Mouse (Mus musculus) layer of hippocampus, adult 8-10 months (tissue): ENCODE results near the gene Chn2. TPM values are rescaled to one million over a fixed set of nuclear protein-coding genes. Genes with fewer than 3 reads are reported as not detected.

Experiments
- DNase-seq, 2 experiments: peaks; one replicate each; pipeline ENCODE4 v3.0.0; 2022; ENCODE audit warnings: low spot score in 2 of 2
- total RNA-seq, 4 experiments: library from RNA; stranded (reverse); gene quantifications; 2 replicates each; pipeline ENCODE4 v1.2.4; 2022

The Chn2 gene
- total RNA-seq, 4 experiments from 2014 or later, result 22.1 to 26.4 (median 24.1) TPM

DNA sequence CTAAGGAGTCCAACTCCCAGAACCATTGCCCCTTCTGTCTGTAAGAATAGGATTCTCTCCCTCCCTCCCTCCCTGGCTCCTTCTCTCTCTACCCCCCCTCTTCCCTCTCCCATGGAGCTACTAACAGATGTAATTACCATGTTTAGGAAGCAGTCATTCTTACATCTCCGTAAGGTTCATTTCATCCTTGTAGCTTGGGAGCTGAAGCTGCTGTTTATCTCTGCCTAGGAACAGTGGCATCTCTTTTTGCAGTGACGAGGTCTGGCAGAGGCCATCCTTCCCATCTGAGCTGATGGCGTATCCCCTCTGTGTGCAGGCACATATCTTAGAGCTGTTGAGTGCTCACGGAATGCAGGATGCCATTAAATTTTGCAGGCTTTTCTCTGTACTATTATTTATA lies 35.1 kb downstream of the Chn2 start:
- DNase-seq, result no peak

DNA sequence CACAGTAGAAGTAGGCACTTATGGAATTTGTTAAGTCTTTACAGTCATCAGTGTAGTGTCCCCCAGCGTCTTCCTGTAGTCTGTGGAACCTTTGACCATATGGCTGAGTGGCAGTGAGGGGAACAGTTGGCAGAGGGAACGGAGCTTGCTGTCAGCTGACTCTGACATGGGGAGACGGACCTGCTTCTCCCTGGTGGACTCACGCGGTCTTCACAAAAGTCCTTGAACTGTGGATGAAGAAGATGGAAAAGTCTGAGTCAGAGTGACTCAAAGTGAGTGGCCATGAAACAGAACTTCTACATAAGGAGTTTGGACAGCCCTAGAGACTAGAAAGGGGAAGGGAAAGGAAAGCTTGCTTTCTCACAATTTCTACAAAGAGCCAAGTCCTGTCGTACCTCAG lies 36.1 kb downstream of the Chn2 start:
- DNase-seq, result no peak

DNA sequence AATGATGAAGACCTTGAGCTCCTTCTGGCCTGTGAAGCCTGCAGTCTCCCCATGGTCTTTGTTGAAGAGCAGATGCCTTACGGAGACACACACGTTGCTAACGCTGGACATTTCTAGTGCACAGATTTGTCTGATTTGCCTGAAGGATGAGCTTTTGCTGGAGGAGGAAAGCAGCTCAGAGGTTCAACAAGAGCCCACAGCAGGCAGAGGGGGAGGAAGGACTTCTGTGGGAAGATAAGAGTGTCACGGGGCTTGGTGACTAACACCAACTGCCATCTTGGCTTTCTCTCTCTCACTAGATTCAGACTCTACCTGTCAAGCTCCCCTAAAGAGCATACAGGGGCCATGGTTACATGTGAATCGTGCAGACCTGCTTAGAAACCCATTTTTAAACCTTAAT lies 37.3 kb downstream of the Chn2 start:
- DNase-seq, result no peak

DNA sequence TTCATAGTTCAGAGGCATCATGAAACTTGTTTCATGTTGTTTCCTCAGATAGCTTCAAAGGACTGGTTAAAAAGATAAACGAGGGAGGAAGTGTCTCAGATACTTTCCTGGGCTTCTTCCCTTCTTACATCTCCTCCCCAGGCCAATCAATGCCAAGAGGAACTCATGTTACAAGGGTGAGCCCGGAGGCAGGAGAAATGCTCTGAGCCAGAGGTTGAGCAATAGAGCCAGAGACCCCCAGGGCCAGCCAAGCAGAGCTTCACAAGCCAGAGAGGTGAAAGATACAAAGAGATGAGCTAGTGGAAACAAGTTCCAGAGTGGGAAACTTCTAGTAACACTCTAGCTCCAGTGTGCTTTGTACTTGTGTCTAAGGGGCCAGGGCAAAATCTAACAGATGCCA lies 38.9 kb downstream of the Chn2 start:
- DNase-seq, result no peak

DNA sequence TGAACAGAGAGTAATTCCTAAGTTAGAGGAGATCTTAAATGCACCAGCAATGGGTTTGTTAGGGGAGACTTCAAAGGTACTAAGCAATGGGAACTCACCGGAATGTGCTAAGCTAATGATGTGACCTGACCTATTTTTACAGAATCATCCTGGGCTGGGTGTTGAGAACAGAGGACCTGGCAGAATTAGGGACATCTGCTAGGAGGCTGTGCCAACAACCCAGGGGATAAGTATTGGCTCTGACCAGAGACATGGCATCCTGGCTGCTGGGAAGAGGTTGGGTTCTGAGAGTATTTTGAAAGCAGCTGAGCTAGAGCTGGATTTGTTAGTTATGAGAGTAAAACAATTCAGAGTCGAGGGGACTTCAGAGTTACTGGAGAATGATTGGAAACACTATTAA lies 40.5 kb downstream of the Chn2 start:
- DNase-seq, result no peak

DNA sequence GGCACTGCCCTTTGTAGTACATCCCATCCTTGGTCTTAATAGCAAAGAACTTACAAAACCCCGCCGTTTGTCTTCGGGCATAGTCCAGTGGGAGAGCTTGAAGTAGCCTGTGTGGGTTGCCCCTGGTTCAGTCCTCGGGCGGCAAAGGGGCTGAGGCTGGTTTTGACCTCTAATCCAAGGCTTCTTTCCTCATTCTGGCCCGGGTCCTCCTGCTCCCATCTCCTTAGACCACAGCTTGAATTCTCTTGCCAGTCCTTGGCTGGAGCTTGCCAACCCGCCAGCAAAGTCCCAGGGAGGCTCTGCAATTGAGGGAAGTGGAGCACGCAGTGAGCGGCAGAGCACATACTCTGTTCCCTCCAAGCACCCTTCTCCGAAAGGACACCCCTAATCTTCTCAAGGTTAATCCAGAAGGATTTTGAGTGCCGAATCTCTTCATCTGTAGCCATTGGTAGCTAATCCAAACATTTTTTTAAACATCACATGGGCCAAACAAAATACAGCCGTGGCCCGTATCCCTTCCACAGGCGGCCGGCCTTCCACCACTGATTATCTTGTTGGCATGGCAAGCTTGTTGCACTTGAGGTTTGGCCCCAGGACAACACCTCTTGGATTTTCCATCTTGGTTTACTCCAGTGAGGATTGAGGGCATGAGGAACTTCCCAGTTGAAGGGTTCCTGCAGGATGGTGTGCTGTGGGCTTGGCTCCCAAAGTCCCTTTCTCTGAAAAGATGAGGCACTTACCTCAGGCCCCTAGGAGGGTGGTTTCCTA lies 41.3 kb downstream of the Chn2 start:
- no peak for DNase-seq

DNA sequence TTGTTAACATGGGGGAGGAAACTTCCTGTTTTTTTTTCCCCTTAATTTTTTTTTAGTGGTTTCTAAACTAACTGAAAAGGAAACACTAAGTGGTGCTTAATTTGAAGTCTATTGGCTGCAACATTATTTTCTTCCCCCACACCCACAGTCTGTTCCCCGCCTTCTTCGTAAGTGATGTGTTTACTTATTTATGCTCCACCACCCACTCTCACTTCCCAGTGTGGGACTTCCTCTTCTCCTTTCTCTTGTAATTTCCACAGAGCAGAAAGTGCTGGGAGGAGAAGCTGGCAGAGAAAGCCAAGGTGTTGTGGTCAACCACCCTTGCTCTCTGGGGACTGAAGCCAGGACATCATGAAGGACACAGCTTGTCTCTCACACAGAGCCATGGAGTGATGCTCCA lies 43.2 kb downstream of the Chn2 start:
- no peak for DNase-seq

DNA sequence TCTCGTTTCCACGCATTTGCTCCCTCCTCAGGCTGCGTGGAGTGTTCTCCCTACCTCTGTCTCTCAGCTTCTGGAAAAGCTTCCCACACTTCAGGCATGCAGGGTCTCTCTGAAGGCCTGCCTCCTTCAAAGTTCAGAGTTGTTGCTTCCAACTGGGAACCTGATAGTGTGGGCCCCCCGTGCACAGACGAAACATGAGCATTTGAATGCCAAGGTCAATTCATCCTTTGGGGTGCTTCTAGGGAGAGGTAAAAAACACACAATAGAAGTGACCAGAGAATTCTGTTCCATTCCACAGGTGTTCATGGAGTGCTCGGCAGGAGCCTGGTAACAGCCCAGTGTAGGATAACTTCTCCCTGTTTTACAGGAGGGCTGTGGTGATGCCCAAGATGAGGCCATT lies 44.7 kb downstream of the Chn2 start:
- DNase-seq, result no peak

DNA sequence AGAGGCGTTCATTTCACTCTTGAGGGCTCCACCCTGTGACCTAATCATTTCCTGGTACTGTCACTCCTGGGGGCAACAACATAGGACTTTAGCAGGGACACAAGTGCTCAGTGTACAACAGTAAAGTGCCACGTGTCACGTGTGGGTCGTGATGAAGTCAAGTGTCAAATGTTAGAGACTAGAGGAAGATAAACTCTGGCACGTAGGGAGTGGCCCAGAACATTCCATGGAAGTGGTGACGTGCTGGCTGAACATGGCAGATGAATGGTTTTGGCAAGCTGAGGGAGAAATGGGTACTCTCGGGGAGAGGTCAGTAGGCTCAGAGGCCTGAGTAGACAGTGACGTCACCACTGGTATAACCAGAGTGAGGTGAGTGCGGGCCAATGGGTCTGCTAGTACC lies 45.7 kb downstream of the Chn2 start:
- DNase-seq, result no peak

DNA sequence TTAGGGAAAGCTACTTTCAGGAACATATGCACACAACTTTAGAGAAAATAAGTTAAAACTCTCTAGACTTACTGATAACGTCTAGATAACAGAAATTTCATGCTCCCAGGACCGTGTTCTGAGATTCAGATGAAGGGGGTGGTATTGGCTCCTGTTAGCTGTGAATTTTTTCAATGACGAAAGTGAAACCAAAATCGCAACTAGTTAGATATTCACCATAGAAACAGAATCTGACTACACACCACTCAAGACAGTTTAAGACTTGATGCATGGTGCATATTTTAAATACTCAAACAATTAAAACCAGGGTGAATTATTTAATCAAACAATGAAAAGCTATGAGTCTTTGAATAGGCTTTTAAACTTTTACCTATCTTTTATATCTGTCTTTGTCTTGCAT lies 48.8 kb downstream of the Chn2 start:
- no peak for DNase-seq

DNA sequence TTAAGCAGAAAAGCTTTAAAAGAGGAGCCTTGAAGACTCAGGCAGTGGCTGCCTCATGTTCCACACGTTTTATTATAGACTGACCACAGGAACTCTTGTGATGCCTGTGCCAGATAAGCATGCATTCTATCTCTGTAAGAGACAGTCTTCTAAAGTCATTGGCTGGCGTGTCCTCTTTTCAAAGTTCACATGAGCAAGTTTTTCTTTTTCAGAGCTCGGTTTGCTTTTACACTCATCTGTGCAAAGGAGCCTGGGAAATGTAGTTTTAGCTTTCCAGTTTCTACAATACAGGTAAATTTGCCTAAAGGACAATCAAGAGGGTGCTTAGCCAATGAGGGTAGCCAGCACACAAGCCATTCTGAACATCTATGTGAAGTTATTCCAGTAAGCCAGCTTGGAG lies 51.5 kb downstream of the Chn2 start:
- DNase-seq, result no peak

DNA sequence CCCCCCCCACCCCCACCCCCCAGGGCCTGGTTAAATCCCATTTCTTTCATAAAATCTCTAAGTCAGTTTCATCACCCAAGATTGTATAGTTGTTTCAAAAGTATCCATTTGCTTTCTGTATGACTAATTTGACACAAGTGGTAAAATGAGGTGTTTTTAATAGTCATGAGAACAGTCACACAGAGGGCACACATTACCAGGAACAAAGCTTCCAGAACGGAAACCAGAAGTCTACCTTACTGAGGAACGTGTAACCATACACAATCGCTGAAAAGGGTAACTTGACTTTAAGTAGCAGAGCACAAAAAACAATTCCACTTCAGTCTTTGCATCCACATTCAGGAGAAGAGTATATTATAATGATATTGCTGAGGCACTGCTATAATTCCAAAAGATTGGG lies 53.6 kb downstream of the Chn2 start:
- no peak for DNase-seq

DNA sequence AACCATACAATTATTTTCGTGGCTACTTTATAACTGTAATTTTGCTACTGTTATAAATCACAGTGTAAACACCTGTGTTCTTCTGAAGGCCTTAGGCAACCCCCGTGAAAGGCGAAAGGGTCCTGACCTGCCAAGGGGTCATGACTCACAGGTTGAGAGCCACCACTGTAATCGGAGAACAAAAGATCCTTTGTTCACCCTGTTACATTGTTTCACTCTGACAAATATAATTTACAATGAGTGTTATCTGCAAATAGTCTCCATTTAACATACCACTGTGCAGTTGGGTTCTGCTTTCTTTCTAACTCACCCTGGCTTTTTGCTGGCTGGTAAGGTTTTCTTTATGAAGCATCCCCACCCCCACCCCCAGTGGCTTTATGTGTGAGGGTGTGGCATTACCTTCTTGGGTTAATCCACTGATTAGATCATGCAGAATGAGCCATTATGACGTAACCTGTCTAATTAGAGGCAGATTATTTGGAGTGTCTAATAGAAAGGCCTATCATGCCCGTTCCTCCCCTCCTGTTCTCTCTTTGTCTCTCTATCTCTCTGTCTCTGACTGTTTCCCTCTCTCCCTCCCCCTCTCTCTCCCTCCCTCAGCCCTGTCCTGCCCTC lies 56.9 kb downstream of the Chn2 start:
- no peak for DNase-seq

DNA sequence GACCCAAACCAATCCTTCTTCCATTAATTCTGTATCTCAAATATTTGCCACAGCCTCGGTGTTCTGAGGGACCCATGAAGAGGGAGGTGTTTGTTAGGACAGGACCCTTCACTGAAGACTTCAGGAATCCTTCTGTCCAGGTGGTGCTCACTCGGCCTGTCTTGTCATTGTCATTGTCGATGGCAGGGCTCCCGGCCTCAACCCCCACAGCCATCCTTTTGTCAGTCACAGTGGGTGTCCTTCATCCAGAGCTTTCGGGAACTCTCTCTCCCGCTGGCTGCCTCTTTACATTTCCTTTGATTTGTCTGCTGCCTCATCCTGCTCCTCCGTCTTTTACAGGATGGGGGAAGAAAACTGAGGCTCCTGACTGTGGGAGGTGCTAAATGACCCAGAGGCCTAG lies 57.5 kb downstream of the Chn2 start:
- no peak for DNase-seq

DNA sequence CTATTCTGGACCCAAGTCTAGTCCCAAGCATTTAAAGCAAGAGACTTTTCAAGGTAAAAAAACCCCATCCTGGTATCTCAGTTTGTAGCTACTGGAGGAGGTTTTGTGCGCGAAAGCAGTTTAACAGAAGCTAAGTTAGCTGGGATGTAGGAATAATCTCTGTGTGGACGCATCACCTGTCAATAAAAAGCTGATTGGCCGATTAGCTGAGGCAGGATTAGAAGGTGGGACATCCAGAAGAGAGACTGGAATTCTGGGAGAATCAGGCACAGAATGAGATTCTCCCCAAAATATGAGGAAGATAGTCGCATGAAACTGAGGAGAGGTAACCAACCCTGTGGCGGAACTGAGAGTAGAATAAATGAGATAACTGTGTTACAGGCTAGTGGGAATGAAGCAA lies 59.0 kb downstream of the Chn2 start:
- no peak for DNase-seq

DNA sequence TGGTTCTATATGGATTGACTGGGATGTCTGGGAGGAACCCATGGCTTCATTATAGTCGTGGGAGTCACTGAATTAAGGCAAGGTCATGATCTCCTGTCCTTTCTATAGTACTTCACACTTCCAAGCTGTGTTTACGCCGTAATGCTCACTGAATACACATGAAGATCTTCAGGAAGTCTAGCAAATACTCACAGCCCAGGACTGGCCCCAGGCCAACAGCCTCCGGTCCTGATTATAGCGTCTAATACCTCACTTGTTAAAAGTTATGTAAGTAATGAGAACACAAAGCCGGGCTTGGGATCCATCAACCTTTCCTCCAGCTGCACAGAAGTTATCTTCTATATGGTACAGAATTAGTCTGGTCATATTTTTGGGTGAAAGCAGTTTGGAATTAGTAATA lies 60.3 kb downstream of the Chn2 start:
- DNase-seq, result no peak

DNA sequence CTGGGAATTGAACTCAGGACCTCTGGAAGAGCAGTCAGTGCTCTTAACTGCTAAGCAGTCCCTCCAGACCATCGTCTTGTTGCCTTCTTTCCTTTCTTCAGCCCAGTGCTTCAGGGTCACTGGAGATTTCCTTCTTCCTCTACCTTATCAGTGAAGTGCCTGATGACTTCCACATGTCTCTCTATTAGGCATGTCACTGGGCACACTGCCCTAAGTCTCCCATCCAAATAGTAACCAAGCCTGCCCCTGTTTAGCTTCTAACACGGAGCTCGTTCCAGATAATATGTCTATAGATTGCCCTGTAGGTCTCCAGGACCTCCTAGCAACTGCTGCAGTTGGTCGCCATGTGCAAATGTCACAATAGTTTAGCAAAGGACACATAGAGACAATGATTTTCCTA lies 62.9 kb downstream of the Chn2 start:
- no peak for DNase-seq

DNA sequence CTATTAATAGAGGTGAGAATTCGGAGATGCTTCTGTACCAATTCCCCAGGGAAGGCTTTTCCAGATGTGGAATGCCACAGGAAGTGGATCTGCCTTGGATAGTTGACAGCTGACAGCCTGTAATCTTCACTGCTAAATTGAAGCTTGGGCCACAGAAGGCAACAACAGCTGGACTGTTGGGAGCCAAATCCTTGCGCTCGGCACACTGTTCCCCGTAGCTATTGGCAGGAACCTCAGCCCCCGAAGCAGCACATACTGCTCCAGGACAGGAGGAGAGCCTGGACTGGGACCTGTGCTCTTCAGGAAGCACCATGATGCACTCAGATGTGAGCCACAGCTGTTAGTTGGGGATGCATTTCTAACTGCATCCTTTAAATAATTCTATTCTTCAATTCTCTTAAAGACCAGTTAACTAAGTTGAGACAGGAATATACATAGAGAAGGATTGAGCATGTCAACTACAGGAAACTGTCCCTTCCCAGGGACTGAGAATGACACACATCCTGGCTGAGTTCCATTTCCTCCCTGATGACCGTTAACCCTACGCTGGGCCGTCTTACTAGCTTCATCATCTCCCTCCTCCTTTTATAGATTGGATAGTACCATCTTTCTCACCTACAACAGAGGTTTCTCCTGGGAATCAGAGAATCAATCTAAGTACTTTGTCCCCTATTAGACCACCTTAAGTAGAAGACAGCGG lies 64.1 kb downstream of the Chn2 start:
- DNase-seq, result no peak

DNA sequence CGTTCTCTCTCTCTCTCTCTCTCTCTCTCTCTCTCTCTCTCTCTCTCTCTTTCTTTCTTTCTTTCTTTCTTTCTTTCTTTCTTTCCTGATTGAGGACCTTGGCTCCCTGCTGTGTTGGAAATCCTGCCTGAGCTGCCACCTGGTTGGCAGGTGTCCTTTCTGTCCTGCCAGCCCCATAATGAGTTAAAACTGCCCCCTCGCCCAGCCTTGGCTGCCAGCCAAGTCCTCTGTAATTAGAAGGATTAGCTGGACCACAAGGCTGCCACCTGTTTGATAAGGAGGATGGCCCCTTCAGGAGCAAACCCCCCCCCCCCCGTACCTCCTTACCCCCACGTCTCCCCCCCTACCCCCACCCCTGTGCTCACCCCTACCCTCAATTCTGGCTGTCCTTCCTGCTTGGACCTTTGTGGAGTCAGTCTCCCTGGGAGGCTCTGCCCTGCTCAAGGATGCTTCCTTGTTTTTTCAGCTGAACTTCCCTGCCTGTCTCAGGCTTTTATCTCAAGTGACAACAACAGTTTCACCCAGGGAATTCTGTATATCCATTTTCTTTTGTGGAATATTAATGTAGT lies 72.1 kb downstream of the Chn2 start:
- DNase-seq, result no peak

DNA sequence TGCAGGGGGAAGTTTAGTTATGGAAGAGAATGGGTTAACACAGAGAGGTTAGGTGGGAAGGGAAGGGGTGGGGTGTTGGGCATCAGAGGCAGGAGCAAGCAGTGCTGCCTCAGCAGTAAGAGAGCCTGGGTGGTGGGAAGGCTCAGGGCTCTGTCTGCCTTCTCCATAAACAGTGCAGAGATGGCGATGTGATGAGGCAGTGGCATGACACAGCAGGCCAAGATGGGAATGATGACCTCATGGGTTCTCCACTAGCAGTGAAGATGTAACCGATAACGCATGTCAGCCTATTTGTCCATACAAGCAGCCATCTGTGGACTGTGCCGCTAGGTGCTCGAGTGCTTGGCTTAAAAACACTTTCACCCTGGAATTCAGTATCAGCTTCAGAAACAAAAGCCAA lies 74.0 kb downstream of the Chn2 start:
- no peak for DNase-seq

DNA sequence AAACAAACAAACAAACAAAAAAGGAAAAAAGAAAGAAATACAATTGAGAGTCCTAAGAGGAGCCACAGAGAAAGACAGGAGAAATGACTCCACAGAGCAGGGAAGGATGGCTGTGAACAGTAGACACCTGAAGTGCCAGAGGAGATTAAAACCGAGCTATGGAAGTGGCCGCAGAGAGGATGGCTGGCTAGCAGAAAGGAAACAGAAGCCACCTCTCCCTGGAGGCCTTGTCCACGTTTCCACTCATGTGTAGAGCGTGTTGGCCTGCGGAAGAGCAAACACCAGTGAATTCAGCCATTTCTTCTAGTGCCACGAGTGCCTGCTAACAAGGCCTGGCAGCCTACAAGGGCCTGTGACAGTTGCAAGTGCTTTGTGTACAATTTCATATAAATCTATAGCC lies 75.1 kb downstream of the Chn2 start:
- no peak for DNase-seq

DNA sequence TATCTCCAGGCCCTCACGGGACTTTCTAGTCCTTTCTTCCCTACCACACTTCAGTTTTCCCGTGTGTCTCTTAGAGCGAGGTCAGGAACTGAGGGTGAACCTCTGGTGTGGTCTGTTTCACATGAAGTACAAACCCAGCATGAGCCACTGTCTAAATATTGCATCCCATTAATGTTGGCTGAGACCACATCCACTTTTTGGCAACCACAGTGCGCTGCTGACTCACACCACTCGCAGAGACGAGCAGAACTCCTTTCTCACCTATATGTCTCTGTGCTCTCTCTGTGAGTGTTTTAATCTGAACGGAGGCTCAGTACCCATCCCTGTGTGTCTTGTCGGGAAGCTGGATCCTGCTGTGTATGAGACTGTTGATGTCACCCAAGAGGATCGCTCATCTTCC lies 76.9 kb downstream of the Chn2 start:
- no peak for DNase-seq
